Mouse (Mus musculus) erythroblast, embryonic 14.5 days (primary cell): ENCODE results near the gene Orc2.

Source experiments
- GATA1 ChIP-seq: IDR thresholded peaks from 2 replicates; pipeline ENCODE4 v1.6.1; 2012; ENCODE audit warnings: low read length, inconsistent platforms, mixed read lengths
- TAL1 ChIP-seq: IDR thresholded peaks from 3 replicates; pipeline ENCODE4 v1.6.1; 2012; ENCODE audit warnings: low read length, inconsistent platforms, mixed read lengths

- TF ChIP-seq GATA1 (no peak), TAL1 (no peak)
Observed at GRCm38 (mm10) chr1:58423371-58424248, 81.3 kb downstream of the Orc2 start, which contains the start of gene Clk1.
